In the genomic region with DNA sequence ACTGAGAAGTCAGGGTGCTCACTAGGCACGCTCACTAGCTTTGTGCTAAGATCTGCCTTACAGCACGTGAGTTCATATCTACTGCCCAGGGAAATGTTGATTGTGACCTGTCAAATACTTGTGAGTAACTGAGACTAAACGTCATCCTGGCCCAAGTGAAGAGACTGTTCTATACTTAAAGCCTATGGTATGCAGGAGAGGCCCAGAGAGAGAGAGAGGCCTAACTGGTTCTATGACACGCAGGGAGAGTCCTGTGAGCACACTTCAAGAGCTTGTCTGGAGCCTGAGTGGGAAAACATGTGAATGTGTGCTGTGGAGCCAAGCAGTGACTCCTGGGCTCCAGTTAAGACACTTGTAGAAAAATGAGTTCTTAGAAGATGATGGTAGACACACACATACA, we compare ENCODE assay signal across 20 mouse cellular contexts.
DNase-seq lines count a peak whose midpoint lies in the region; ATAC-seq and TF ChIP-seq lines count a peak whose summit lies in the region.
"Had no signal": no experiment of that assay in that cellular context is flagged by ENCODE, and none has a peak within 500 bp of the region (broad histone marks: within the 10 kb centered on the region; RNA-seq: fewer than 3 reads in every experiment).

No protein-coding gene starts in this region.

- H3K9me3 ChIP-seq in heart, embryonic 11.5 days (replicated peaks; ENCODE audit: control insufficient read depth, low read length) = no peaks in the 10 kb centered on the region
- H3K9me3 ChIP-seq in intestine, embryonic 14.5 days (ENCODE audit: control insufficient read depth, low read length) = no peaks in the 10 kb centered on the region
- no peaks in the 10 kb centered on the region for H3K9me3 ChIP-seq in intestine, postnatal 0 days (ENCODE audit: control insufficient read depth)
- H3K9me3 ChIP-seq in lung, embryonic 16.5 days (ENCODE audit: control insufficient read depth, low read length) = no peaks in the 10 kb centered on the region
- H3K9me3 ChIP-seq in stomach, embryonic 15.5 days = no peaks in the 10 kb centered on the region
- H3K9me3 ChIP-seq in midbrain, embryonic 13.5 days = no peaks in the 10 kb centered on the region
- H3K9me3 ChIP-seq: forebrain, embryonic 10.5 days; liver, embryonic 15.5 days had no signal

- intact Hi-C loops in heart, postnatal 10 days (cut with DNase I) = no loop called here

- no peak overlapping the region; the same call in 1 of the 2 replicates for H3K4me2 ChIP-seq in heart, embryonic 11.5 days
- no peak overlapping the region for H3K4me2 ChIP-seq in intestine, embryonic 14.5 days (ENCODE audit: low read length)
- H3K4me2 ChIP-seq in intestine, postnatal 0 days (replicated peaks; ENCODE audit: low read depth) = no peak overlapping the region
- no peak overlapping the region for H3K4me2 ChIP-seq in lung, embryonic 16.5 days (ENCODE audit: low read depth, low read length)
- H3K4me2 ChIP-seq in stomach, embryonic 15.5 days = no peak overlapping the region
- no peak overlapping the region for H3K4me2 ChIP-seq in midbrain, embryonic 13.5 days (replicated peaks)
- H3K4me2 ChIP-seq: liver, embryonic 15.5 days had no signal

- TF ChIP-seq CTCF in intestine, postnatal 0 days (IDR thresholded peaks at IDR 0.05; ENCODE audit: low read depth) = no peak

- no peaks in the 10 kb centered on the region for H3K27me3 ChIP-seq in heart, embryonic 11.5 days (ENCODE audit: control insufficient read depth, insufficient read depth, low read length)
- no peaks in the 10 kb centered on the region for H3K27me3 ChIP-seq in intestine, embryonic 14.5 days (replicated peaks; ENCODE audit: control insufficient read depth, insufficient read depth, low read length)
- no peaks in the 10 kb centered on the region for H3K27me3 ChIP-seq in intestine, postnatal 0 days (replicated peaks; ENCODE audit: control insufficient read depth, insufficient read depth, low read length)
- H3K27me3 ChIP-seq in lung, embryonic 16.5 days (ENCODE audit: control insufficient read depth, insufficient read depth, low read depth, low read length) = no peaks in the 10 kb centered on the region
- H3K27me3 ChIP-seq in stomach, embryonic 15.5 days (replicated peaks) = no peaks in the 10 kb centered on the region
- no peaks in the 10 kb centered on the region for H3K27me3 ChIP-seq in midbrain, embryonic 13.5 days
- H3K27me3 ChIP-seq: liver, embryonic 15.5 days; Patski had no signal

- H3K9ac ChIP-seq in heart, embryonic 11.5 days (ENCODE audit: low read depth, low read length) = no peak overlapping the region; the same call in 1 of the 2 replicates
- no peak overlapping the region for H3K9ac ChIP-seq in intestine, embryonic 14.5 days (ENCODE audit: low read length)
- H3K9ac ChIP-seq in intestine, postnatal 0 days (ENCODE audit: low read depth, low read length) = no peak overlapping the region
- no peak overlapping the region for H3K9ac ChIP-seq in lung, embryonic 16.5 days (ENCODE audit: low read length)
- H3K9ac ChIP-seq in stomach, embryonic 15.5 days = no peak overlapping the region
- H3K9ac ChIP-seq in midbrain, embryonic 13.5 days (replicated peaks) = no peak overlapping the region
- H3K9ac ChIP-seq: liver, embryonic 15.5 days had no signal

- peak overlapping the region; percentile 76 for H3K27ac ChIP-seq in heart, embryonic 11.5 days (ENCODE audit: low read depth, low read length)
- peak overlapping the region; percentile 47; the same call in 1 of the 2 replicates for H3K27ac ChIP-seq in intestine, embryonic 14.5 days (ENCODE audit: low read depth)
- no peak overlapping the region for H3K27ac ChIP-seq in intestine, postnatal 0 days (ENCODE audit: low read depth, low read length)
- H3K27ac ChIP-seq in lung, embryonic 16.5 days (ENCODE audit: low read length) = peak overlapping the region; percentile 81
- H3K27ac ChIP-seq in stomach, embryonic 15.5 days = peak overlapping the region; percentile 61; the same call in 1 of the 2 replicates
- no peak overlapping the region for H3K27ac ChIP-seq in midbrain, embryonic 13.5 days
- H3K27ac ChIP-seq: forebrain, embryonic 10.5 days; kidney, postnatal 0 days; liver, embryonic 15.5 days had no signal

- WGBS in heart, embryonic 11.5 days (ENCODE audit: insufficient replicate concordance) = 38% methylated on average over 4 of the region's 4 CpGs
- WGBS in intestine, embryonic 14.5 days = 57% methylated on average over 4 of the region's 4 CpGs
- 70% methylated on average over 4 of the region's 4 CpGs for WGBS in intestine, postnatal 0 days
- WGBS in lung, embryonic 16.5 days = 39% methylated on average over 4 of the region's 4 CpGs
- 50% methylated on average over 4 of the region's 4 CpGs for WGBS in stomach, embryonic 15.5 days
- WGBS in midbrain, embryonic 13.5 days = 91% methylated on average over 4 of the region's 4 CpGs

- H3K4me3 ChIP-seq in heart, embryonic 11.5 days (ENCODE audit: low read depth, low read length) = no peak overlapping the region
- no peak overlapping the region for H3K4me3 ChIP-seq in intestine, embryonic 14.5 days (ENCODE audit: low read depth, low read length)
- H3K4me3 ChIP-seq in intestine, postnatal 0 days (ENCODE audit: low read depth, low read length) = no peak overlapping the region
- no peak overlapping the region for H3K4me3 ChIP-seq in lung, embryonic 16.5 days (ENCODE audit: low read length)
- H3K4me3 ChIP-seq in stomach, embryonic 15.5 days (replicated peaks) = no peak overlapping the region
- no peak overlapping the region for H3K4me3 ChIP-seq in midbrain, embryonic 13.5 days (replicated peaks)
- H3K4me3 ChIP-seq: forebrain, embryonic 10.5 days; liver, embryonic 15.5 days; myocyte had no signal

- no peaks in the 10 kb centered on the region for H3K36me3 ChIP-seq in heart, embryonic 11.5 days (ENCODE audit: control insufficient read depth, insufficient read depth, low read length)
- 0 out of 2 replicates have a peak, but pooled peaks cover 12% of the 10 kb centered on the region for H3K36me3 ChIP-seq in intestine, embryonic 14.5 days (ENCODE audit: control insufficient read depth, insufficient read depth, low read length)
- no peaks in the 10 kb centered on the region for H3K36me3 ChIP-seq in intestine, postnatal 0 days (ENCODE audit: control insufficient read depth, insufficient read depth)
- H3K36me3 ChIP-seq in lung, embryonic 16.5 days (ENCODE audit: control insufficient read depth, insufficient read depth, low read length) = no peaks in the 10 kb centered on the region
- H3K36me3 ChIP-seq in stomach, embryonic 15.5 days = no peaks in the 10 kb centered on the region
- no peaks in the 10 kb centered on the region for H3K36me3 ChIP-seq in midbrain, embryonic 13.5 days
- H3K36me3 ChIP-seq: forebrain, embryonic 10.5 days; liver, embryonic 15.5 days had no signal

- peaks cover 28% of the 10 kb centered on the region for H3K4me1 ChIP-seq in heart, embryonic 11.5 days (ENCODE audit: control insufficient read depth, insufficient read depth, low read length)
- peaks cover 19% of the 10 kb centered on the region for H3K4me1 ChIP-seq in intestine, embryonic 14.5 days (replicated peaks; ENCODE audit: control insufficient read depth, insufficient read depth, low read length)
- no peaks in the 10 kb centered on the region for H3K4me1 ChIP-seq in intestine, postnatal 0 days (replicated peaks; ENCODE audit: control insufficient read depth, insufficient read depth, low read length)
- peaks cover 16% of the 10 kb centered on the region for H3K4me1 ChIP-seq in lung, embryonic 16.5 days (replicated peaks; ENCODE audit: control insufficient read depth, insufficient read depth, low read length)
- H3K4me1 ChIP-seq in stomach, embryonic 15.5 days = peaks cover 4% of the 10 kb centered on the region; the same call in 1 of the 2 replicates
- H3K4me1 ChIP-seq in midbrain, embryonic 13.5 days (replicated peaks) = peaks cover 4% of the 10 kb centered on the region; the same call in 1 of the 2 replicates
- H3K4me1 ChIP-seq: liver, embryonic 15.5 days had no signal

- ATAC-seq in heart, embryonic 11.5 days (replicated peaks; ENCODE audit: insufficient number of reproducible peaks, low FRiP score, low TSS enrichment) = 0 out of 2 replicates have a peak, but pooled peaks have one; percentile 35
- ATAC-seq in intestine, embryonic 14.5 days (replicated peaks; ENCODE audit: low FRiP score, low TSS enrichment, low read depth) = no peak
- no peak for ATAC-seq in intestine, postnatal 0 days
- ATAC-seq in lung, embryonic 16.5 days (ENCODE audit: low read depth) = peak; percentile 92
- 0 out of 2 replicates have a peak, but pooled peaks have one; percentile 18 for ATAC-seq in stomach, embryonic 15.5 days (ENCODE audit: insufficient read depth, low FRiP score, low read depth)
- no peak for ATAC-seq in midbrain, embryonic 13.5 days
- ATAC-seq: CD4-positive, CD25-positive, alpha-beta regulatory T cell, adult 4 months; inflammation-experienced regulatory T-cells, adult 6 months; Patski had no signal

- DNase-seq in heart, postnatal 10 days = no peak
- no peak for DNase-seq in intestine, embryonic 14.5 days (ENCODE audit: low spot score)
- no peak for DNase-seq in embryo, embryonic 10 days (ENCODE audit: low spot score)
- DNase-seq: adrenal gland, adult 8-10 months; cerebellum, adult 9-11 months; midbrain, embryonic 14.5 days; right cerebral cortex, postnatal 14 days; spleen, adult 18-20 months had no signal

Comparison
In these comparisons a context has a peak if more than half of its experiments do, and no peak if none do; other contexts are left out.
1. H3K27ac ChIP-seq: peak in heart, embryonic 11.5 days (single experiment), intestine, embryonic 14.5 days (single experiment), lung, embryonic 16.5 days (single experiment) and stomach, embryonic 15.5 days (single experiment); none in intestine, postnatal 0 days (single experiment) and midbrain, embryonic 13.5 days (single experiment).
2. ATAC-seq: peak in heart, embryonic 11.5 days (single experiment), lung, embryonic 16.5 days (single experiment) and stomach, embryonic 15.5 days (single experiment); none in intestine, embryonic 14.5 days (single experiment), intestine, postnatal 0 days (single experiment) and midbrain, embryonic 13.5 days (single experiment).